Mouse (Mus musculus) intestine, embryonic 14.5 days (tissue): ENCODE data around the gene Sirt7. TPM values are rescaled to one million over a fixed set of nuclear protein-coding genes. Genes with fewer than 3 reads are reported as not detected.
A peak's percentile ranks its signal among the peaks of the same experiment; 100 is the strongest.

Source experiments
- ATAC-seq: fragments of 200-750 bp; cut with Nextera tagmentation; replicated peaks from 2 replicates; pipeline ENCODE4 v1.8.0; 2017; ENCODE audit warnings: low read depth, moderate number of reproducible peaks, moderate TSS enrichment, moderate library complexity; ENCODE audit not compliant: low FRiP score, low TSS enrichment
- DNase-seq: peaks from one replicate; pipeline ENCODE4 v3.0.0-alpha.2; 2018; ENCODE audit warnings: low spot score
- H3K27ac ChIP-seq: fragments of 300-500 bp; sonication (generic); 2 replicates; pipeline ENCODE4 v1.5.1; 2014; ENCODE audit warnings: low read depth, mild to moderate bottlenecking, control low read depth
- H3K27me3 ChIP-seq: fragments of 300-500 bp; sonication (generic); replicated peaks from 2 replicates; pipeline ENCODE4 v1.6.1; 2014; ENCODE audit warnings: low read length, control low read depth; ENCODE audit not compliant: control insufficient read depth, insufficient read depth
- H3K36me3 ChIP-seq: fragments of 300-500 bp; sonication (generic); 2 replicates; pipeline ENCODE4 v1.6.1; 2014; ENCODE audit warnings: low read length, control low read depth; ENCODE audit not compliant: control insufficient read depth, insufficient read depth
- H3K4me1 ChIP-seq: fragments of 300-500 bp; sonication (generic); replicated peaks from 2 replicates; pipeline ENCODE4 v1.6.1; 2014; ENCODE audit warnings: low read length, control low read depth, mixed read lengths; ENCODE audit not compliant: control insufficient read depth, insufficient read depth
- H3K4me2 ChIP-seq: fragments of 300-500 bp; sonication (generic); 2 replicates; pipeline ENCODE4 v1.6.1; 2014; ENCODE audit warnings: low read length
- H3K4me3 ChIP-seq: fragments of 300-500 bp; sonication (generic); 2 replicates; pipeline ENCODE4 v1.5.1; 2014; ENCODE audit warnings: low read depth, low read length, control low read depth, mixed read lengths
- H3K9ac ChIP-seq: fragments of 300-500 bp; sonication (generic); 2 replicates; pipeline ENCODE4 v1.6.1; 2014; ENCODE audit warnings: mild to moderate bottlenecking, low read length
- H3K9me3 ChIP-seq: fragments of 300-500 bp; sonication (generic); 2 replicates; pipeline ENCODE4 v1.6.1; 2016; ENCODE audit warnings: low read length, control low read depth; ENCODE audit not compliant: control insufficient read depth
- WGBS: fragments of 180-500 bp; shearing (Covaris S2); extraction: QIAGEN DNeasy Blood & Tissue Kit; methylation state at CpG from one replicate; pipeline ENCODE4 v1.1.7; 2014; 5-methylcytosine and 5-hydroxymethylcytosine counted together
- polyA plus RNA-seq: library from polyadenylated mRNA; unstranded; fragments of >200 nt; fragmentation: Nextera tagmentation; extraction: Ambion mirVana; gene quantifications from 2 replicates; pipeline ENCODE4 v1.2.1, GENCODE M21; 2014

The Sirt7 gene
- polyA plus RNA-seq, 1 experiment from 2014 or later, result 35.6 TPM

GRCm38 (mm10) chr11:120631726-120632448, 6.8 kb upstream of the Sirt7 start:
- Histone ChIP-seq H3K4me3 (peak overlapping the region; percentile 83), H3K27me3 (no peaks in the 10 kb centered on the region), H3K9ac (peak overlapping the region; percentile 88), H3K27ac (no peak overlapping the region; the same call in 1 of the 2 replicates), H3K4me2 (peak overlapping the region; percentile 81), H3K9me3 (no peaks in the 10 kb centered on the region), H3K36me3 (peaks cover 16% of the 10 kb centered on the region), H3K4me1 (peaks cover 20% of the 10 kb centered on the region)
- peak; percentile 56 for DNase-seq
- ATAC-seq, result no peak
- 54% methylated on average over 4 of the region's 4 CpGs for WGBS

DNA sequence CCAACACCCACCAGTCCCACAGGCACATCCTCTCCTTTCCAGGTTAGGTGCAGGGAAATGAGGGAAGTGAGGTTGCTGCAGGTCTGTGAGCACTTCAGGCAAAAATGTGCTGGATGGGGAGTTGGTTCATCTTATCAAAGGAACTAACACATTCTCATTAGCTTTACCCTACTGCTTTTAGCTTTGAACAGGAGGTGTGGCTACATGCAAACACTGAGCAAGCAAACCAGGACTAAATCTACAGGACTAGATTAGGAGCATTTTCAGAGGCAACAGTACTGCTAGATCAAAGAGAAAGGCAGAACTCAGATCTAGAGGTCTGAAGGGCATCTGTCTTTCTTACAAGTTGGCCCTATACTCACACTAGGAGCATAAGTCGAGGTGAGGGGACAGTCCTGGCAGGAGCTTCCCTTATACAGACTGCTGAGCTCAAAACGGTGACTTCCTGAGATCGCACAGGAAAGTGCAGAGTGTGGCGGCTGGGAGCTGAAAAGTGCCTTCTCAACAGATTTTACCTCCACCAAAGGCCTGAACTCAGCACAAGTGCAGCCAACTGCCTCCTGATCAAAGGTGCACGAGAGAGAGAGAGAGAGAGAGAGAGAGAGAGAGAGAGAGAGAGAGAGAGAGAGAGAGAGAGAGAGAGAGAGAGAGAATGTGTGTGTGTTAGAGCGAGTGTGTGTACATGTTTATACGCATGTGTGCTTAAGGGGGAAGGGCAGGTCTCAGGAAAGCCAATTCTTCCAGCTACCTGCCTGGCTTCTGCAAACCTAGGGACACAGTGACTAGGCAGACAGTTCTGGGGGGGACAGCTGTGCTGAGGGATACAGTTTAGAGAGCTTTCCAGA, 6.1 kb upstream of the Sirt7 start:
- Histone ChIP-seq H3K27ac (0 out of 2 replicates have a peak overlapping the region, but pooled peaks have one; percentile 3), H3K4me2 (peak overlapping the region; percentile 81), H3K4me3 (0 out of 2 replicates have a peak overlapping the region, but pooled peaks have one; percentile 83), H3K27me3 (no peaks in the 10 kb centered on the region), H3K4me1 (peaks cover 20% of the 10 kb centered on the region), H3K36me3 (peaks cover 16% of the 10 kb centered on the region), H3K9me3 (no peaks in the 10 kb centered on the region), H3K9ac (no peak overlapping the region; the same call in 1 of the 2 replicates)
- 33% methylated on average over 7 of the region's 7 CpGs for WGBS
- ATAC-seq, result no peak
- no peak for DNase-seq

- WGBS, result 47% methylated on average over 5 of the region's 5 CpGs
- ATAC-seq, result no peak
These were observed 5.4 kb upstream of the Sirt7 start for GRCm38 (mm10) chr11:120630401-120630871.

GRCm38 (mm10) chr11:120629911-120630310, 4.9 kb upstream of the Sirt7 start:
- H3K9ac ChIP-seq, result peak overlapping the region; percentile 11; the same call in 1 of the 2 replicates
- H3K4me1 ChIP-seq, result peaks cover 26% of the 10 kb centered on the region
- ATAC-seq (no peak), DNase-seq (no peak)
- no peaks in the 10 kb centered on the region for H3K27me3 ChIP-seq
- no peak overlapping the region for H3K4me3 ChIP-seq
- H3K4me2 ChIP-seq, result peak overlapping the region; percentile 18
- 44% methylated on average over 7 of the region's 7 CpGs for WGBS
- H3K9me3 ChIP-seq, result no peaks in the 10 kb centered on the region
- peaks cover 16% of the 10 kb centered on the region for H3K36me3 ChIP-seq
- H3K27ac ChIP-seq, result peak overlapping the region; percentile 43; the same call in 1 of the 2 replicates

More at GRCm38 (mm10) chr11:120630401-120630871, 5.4 kb upstream of the Sirt7 start:
- H3K4me2 ChIP-seq, result peak overlapping the region; percentile 18
- H3K36me3 ChIP-seq, result peaks cover 16% of the 10 kb centered on the region
- H3K27ac ChIP-seq, result peak overlapping the region; percentile 43; the same call in 1 of the 2 replicates
- DNase-seq, result no peak
- peaks cover 22% of the 10 kb centered on the region for H3K4me1 ChIP-seq
- no peaks in the 10 kb centered on the region for H3K27me3 ChIP-seq
- no peak overlapping the region for H3K4me3 ChIP-seq
- no peaks in the 10 kb centered on the region for H3K9me3 ChIP-seq
- no peak overlapping the region for H3K9ac ChIP-seq

- DNase-seq, result no peak
These were observed 4.3 kb upstream of the Sirt7 start for GRCm38 (mm10) chr11:120629341-120629730.

GRCm38 (mm10) chr11:120628601-120629340, 3.7 kb upstream of the Sirt7 start:
- DNase-seq (no peak), ATAC-seq (no peak)
- H3K9ac ChIP-seq, result no peak overlapping the region
- no peaks in the 10 kb centered on the region for H3K9me3 ChIP-seq
- no peak overlapping the region for H3K4me3 ChIP-seq
- no peak overlapping the region for H3K27ac ChIP-seq
- 93% methylated on average over 23 of the region's 23 CpGs for WGBS
- H3K27me3 ChIP-seq, result no peaks in the 10 kb centered on the region
- H3K36me3 ChIP-seq, result peaks cover 16% of the 10 kb centered on the region
- H3K4me2 ChIP-seq, result no peak overlapping the region
- H3K4me1 ChIP-seq, result peaks cover 31% of the 10 kb centered on the region

More at GRCm38 (mm10) chr11:120629341-120629730, 4.3 kb upstream of the Sirt7 start:
- Histone ChIP-seq H3K4me2 (peak overlapping the region; percentile 18; the same call in 1 of the 2 replicates), H3K36me3 (peaks cover 16% of the 10 kb centered on the region), H3K4me1 (peaks cover 26% of the 10 kb centered on the region), H3K27me3 (no peaks in the 10 kb centered on the region), H3K4me3 (no peak overlapping the region), H3K27ac (peak overlapping the region; percentile 43; the same call in 1 of the 2 replicates), H3K9me3 (no peaks in the 10 kb centered on the region), H3K9ac (peak overlapping the region; percentile 11; the same call in 1 of the 2 replicates)
- WGBS, result 80% methylated on average over 23 of the region's 23 CpGs
- no peak for ATAC-seq

DNA sequence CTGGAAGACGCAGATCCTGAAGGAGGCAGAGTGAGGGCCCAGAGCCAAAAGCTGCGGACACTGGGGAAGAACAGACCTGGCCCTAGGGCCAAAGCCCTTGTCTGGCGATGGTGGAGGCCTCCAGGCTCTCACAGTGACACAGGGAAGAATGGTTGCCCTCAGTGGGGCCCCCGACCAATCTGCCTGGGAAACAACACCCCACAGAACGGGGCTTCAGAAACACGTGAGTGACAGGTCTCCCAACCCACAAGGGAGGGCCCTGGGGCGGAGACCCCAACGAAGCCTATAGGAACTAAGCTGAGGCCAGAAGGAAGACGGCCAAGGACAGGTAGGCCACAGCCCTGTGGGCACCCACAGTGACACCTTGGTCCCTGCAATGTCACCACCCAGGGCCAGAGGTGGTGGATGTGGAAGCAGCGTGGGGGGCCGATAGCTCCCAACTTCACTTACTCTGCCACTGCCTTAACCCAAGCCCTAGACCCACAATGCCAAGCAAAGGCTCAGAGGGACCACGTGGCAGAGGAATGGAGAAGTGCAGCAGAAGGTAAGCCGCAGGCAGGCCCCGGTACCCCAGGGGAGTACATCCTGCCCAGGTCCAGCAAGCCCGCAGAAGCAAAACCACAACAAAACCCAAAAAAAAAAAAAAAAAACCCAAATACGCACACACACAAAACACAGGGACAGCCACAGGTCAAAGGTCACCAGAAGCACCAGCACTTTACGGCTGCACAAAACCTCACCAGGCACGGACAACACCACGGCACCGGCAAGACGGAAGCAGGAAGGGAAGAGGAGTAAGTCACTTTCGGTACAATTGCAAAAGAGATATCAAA, 2.6 kb upstream of the Sirt7 start:
- no peak for DNase-seq
- Histone ChIP-seq H3K9ac (no peak overlapping the region), H3K27ac (no peak overlapping the region), H3K9me3 (no peaks in the 10 kb centered on the region), H3K4me2 (no peak overlapping the region), H3K4me1 (peaks cover 32% of the 10 kb centered on the region), H3K27me3 (no peaks in the 10 kb centered on the region), H3K4me3 (no peak overlapping the region), H3K36me3 (peaks cover 25% of the 10 kb centered on the region)
- ATAC-seq, result no peak
- WGBS, result 78% methylated on average over 22 of the region's 22 CpGs
